ENCODE assay signal across 8 mouse cellular contexts in the genomic region with DNA sequence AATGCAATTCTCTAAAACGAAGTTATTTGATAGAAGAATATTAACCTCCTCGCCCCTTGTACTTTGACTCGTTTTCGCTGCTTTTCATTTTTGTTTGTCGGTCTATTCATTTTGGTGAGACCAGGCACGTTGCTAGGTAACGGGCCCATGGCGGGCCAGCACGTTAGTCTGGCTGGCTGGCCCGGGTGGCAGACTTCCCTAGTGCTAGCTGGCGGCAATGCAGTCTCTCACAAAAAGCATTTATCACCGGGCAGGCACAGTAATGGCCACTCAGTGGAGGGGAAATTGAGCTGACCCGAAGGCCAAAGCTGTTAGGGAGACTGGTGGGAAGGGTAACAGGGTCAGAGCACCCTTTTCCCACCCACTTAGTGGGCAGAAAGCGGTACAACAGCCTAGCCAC.
A peak's percentile ranks its signal among the peaks of the same experiment; 100 is the strongest.
DNase-seq lines count a peak whose midpoint lies in the region; ATAC-seq and TF ChIP-seq lines count a peak whose summit lies in the region.

No protein-coding gene starts in this region.

- H3K27me3 ChIP-seq in forebrain, embryonic 11.5 days (ENCODE audit: control insufficient read depth, insufficient read depth, low read length): peaks cover 17% of the 10 kb centered on the region
- H3K27me3 ChIP-seq in hindbrain, postnatal 0 days (ENCODE audit: insufficient read depth, low read length): 0 out of 2 replicates have a peak, but pooled peaks cover 4% of the 10 kb centered on the region
- peaks cover 26% of the 10 kb centered on the region for H3K27me3 ChIP-seq in neural tube, embryonic 14.5 days (ENCODE audit: control insufficient read depth, insufficient read depth, low read length)

- DNase-seq in Muller cell, postnatal 12 days (ENCODE audit: inconsistent ontology term): peak; percentile 88
- DNase-seq in adrenal gland, postnatal 36 days: peak; percentile 37 to 48
- DNase-seq in forebrain, embryonic 11.5 days (ENCODE audit: low spot score): peak; percentile 89
- DNase-seq in hindbrain, postnatal 0 days (ENCODE audit: low spot score): peak; percentile 93
- peak; percentile 45 to 55 for DNase-seq in left cerebral cortex, adult 18-20 months (ENCODE audit: low spot score in 2 of 2)
- DNase-seq in spleen, adult 18-20 months: no peak

- H3K27ac ChIP-seq in forebrain, embryonic 11.5 days (ENCODE audit: low read depth, low read length): no peak overlapping the region
- H3K27ac ChIP-seq in hindbrain, postnatal 0 days: no peak overlapping the region
- no peak overlapping the region for H3K27ac ChIP-seq in neural tube, embryonic 14.5 days (ENCODE audit: low read depth, low read length)

- peak overlapping the region; percentile 16; the same call in 1 of the 2 replicates for H3K9ac ChIP-seq in forebrain, embryonic 11.5 days (ENCODE audit: low read length)
- H3K9ac ChIP-seq in hindbrain, postnatal 0 days (replicated peaks; ENCODE audit: low read length): no peak overlapping the region
- H3K9ac ChIP-seq in neural tube, embryonic 14.5 days (replicated peaks; ENCODE audit: low read depth, low read length): no peak overlapping the region

- no peak overlapping the region for H3K4me3 ChIP-seq in forebrain, embryonic 11.5 days (ENCODE audit: low read depth, low read length)
- no peak overlapping the region for H3K4me3 ChIP-seq in hindbrain, postnatal 0 days (ENCODE audit: low read length)
- no peak overlapping the region for H3K4me3 ChIP-seq in neural tube, embryonic 14.5 days (ENCODE audit: low read depth, low read length)

- peak overlapping the region; percentile 39; the same call in 1 of the 2 replicates for H3K4me2 ChIP-seq in forebrain, embryonic 11.5 days (ENCODE audit: low read depth, low read length, severe bottlenecking)
- H3K4me2 ChIP-seq in hindbrain, postnatal 0 days (ENCODE audit: low read depth, low read length): peak overlapping the region; percentile 45
- peak overlapping the region; percentile 11; the same call in 1 of the 2 replicates for H3K4me2 ChIP-seq in neural tube, embryonic 14.5 days (ENCODE audit: low read depth, low read length)

- ATAC-seq in forebrain, embryonic 11.5 days (replicated peaks; ENCODE audit: low FRiP score): peak; percentile 96
- peak; percentile 97 for ATAC-seq in hindbrain, postnatal 0 days
- ATAC-seq in neural tube, embryonic 14.5 days (ENCODE audit: low read depth): peak; percentile 95
- no peak for ATAC-seq in megakaryocyte, adult 5-6 weeks (ENCODE audit: poor library complexity, severe bottlenecking)

- H3K36me3 ChIP-seq in forebrain, embryonic 11.5 days (ENCODE audit: control insufficient read depth, insufficient read depth, low read length): no peaks in the 10 kb centered on the region
- H3K36me3 ChIP-seq in hindbrain, postnatal 0 days (ENCODE audit: insufficient read depth, low read length): no peaks in the 10 kb centered on the region
- H3K36me3 ChIP-seq in neural tube, embryonic 14.5 days (ENCODE audit: control insufficient read depth, insufficient read depth, low read length): no peaks in the 10 kb centered on the region

- H3K4me1 ChIP-seq in forebrain, embryonic 11.5 days (replicated peaks; ENCODE audit: control insufficient read depth, insufficient read depth, low read length): peaks cover 8% of the 10 kb centered on the region; the same call in 1 of the 2 replicates
- H3K4me1 ChIP-seq in hindbrain, postnatal 0 days (ENCODE audit: insufficient read depth, low read length): no peaks in the 10 kb centered on the region; the same call in 1 of the 2 replicates
- H3K4me1 ChIP-seq in neural tube, embryonic 14.5 days (ENCODE audit: control insufficient read depth, insufficient read depth, low read length): 0 out of 2 replicates have a peak, but pooled peaks cover 3% of the 10 kb centered on the region

- H3K9me3 ChIP-seq in forebrain, embryonic 11.5 days (ENCODE audit: control insufficient read depth, low read length): no peaks in the 10 kb centered on the region
- H3K9me3 ChIP-seq in hindbrain, postnatal 0 days (ENCODE audit: low read length): no peaks in the 10 kb centered on the region
- no peaks in the 10 kb centered on the region for H3K9me3 ChIP-seq in neural tube, embryonic 14.5 days (ENCODE audit: control insufficient read depth, low read length)

- WGBS in forebrain, embryonic 11.5 days: 3% methylated on average over 14 of the region's 14 CpGs
- WGBS in hindbrain, postnatal 0 days: 4% methylated on average over 14 of the region's 14 CpGs
- 3% methylated on average over 14 of the region's 14 CpGs for WGBS in neural tube, embryonic 14.5 days

- peak; percentile 62 for TF ChIP-seq CTCF in hindbrain, postnatal 0 days (IDR thresholded peaks at IDR 0.05; ENCODE audit: low read depth)

Comparison
In these comparisons a context has a peak if more than half of its experiments do, and no peak if none do; other contexts are left out.
1. DNase-seq: peak in Muller cell, postnatal 12 days (single experiment), adrenal gland, postnatal 36 days (2 of 2), forebrain, embryonic 11.5 days (single experiment), hindbrain, postnatal 0 days (single experiment) and left cerebral cortex, adult 18-20 months (2 of 2); none in spleen, adult 18-20 months (0 of 2).
2. Peak in every context shown above with its lines, with median percentiles within 50 percentile points of each other: H3K4me2 ChIP-seq.